ENCODE assay signal across 10 mouse cellular contexts in genomic region chr14:31392873-31393545, GRCm38 (mm10). TPM values are rescaled to one million over a fixed set of nuclear protein-coding genes. Genes with fewer than 3 reads are reported as not detected.
DNase-seq lines count a peak whose midpoint lies in the region; ATAC-seq lines count a peak whose summit lies in the region.
"Had no signal": no experiment of that assay in that cellular context is flagged by ENCODE, and none has a peak within 500 bp of the region (broad histone marks: within the 10 kb centered on the region; RNA-seq: fewer than 3 reads in every experiment).

No protein-coding gene starts in this region.

- intact Hi-C loops in left cerebral cortex, postnatal 25 days (cut with DNase I): no loop called here

- ATAC-seq in lung, embryonic 16.5 days (ENCODE audit: low read depth): no peak
- ATAC-seq in kidney, embryonic 15.5 days (replicated peaks; ENCODE audit: low FRiP score): no peak
- ATAC-seq: forebrain, embryonic 15.5 days had no signal

- H3K4me3 ChIP-seq in lung, embryonic 16.5 days (ENCODE audit: low read length): no peak overlapping the region
- H3K4me3 ChIP-seq in kidney, embryonic 15.5 days (replicated peaks): no peak overlapping the region
- H3K4me3 ChIP-seq: forebrain, embryonic 15.5 days had no signal

- H3K36me3 ChIP-seq in lung, embryonic 16.5 days (ENCODE audit: control insufficient read depth, insufficient read depth, low read length): no peaks in the 10 kb centered on the region
- peaks cover 5% of the 10 kb centered on the region; the same call in 1 of the 2 replicates for H3K36me3 ChIP-seq in kidney, embryonic 15.5 days
- H3K36me3 ChIP-seq: forebrain, embryonic 15.5 days had no signal

- H3K4me2 ChIP-seq in lung, embryonic 16.5 days (ENCODE audit: low read depth, low read length): no peak overlapping the region
- H3K4me2 ChIP-seq in kidney, embryonic 15.5 days: no peak overlapping the region
- H3K4me2 ChIP-seq: forebrain, embryonic 15.5 days had no signal

- DNase-seq in cerebellum, adult 11-12 months: peak; percentile 52
- DNase-seq in cerebellum, postnatal 4 days (ENCODE audit: low spot score in 2 of 2): no peak
- DNase-seq in lung, postnatal 36 days: no peak
- peak; percentile 63 to 85 for DNase-seq in left cerebral cortex, postnatal 25 days (ENCODE audit: low spot score in 2 of 2)
- DNase-seq in right cerebral cortex, postnatal 36 days (ENCODE audit: low spot score in 2 of 2): peak; percentile 76 to 77
- no peak for DNase-seq in adrenal gland, postnatal 25 days
- DNase-seq: thymus, postnatal 25 days had no signal

- WGBS in lung, embryonic 16.5 days: 64% methylated on average over 8 of the region's 8 CpGs
- 71% methylated on average over 8 of the region's 8 CpGs for WGBS in kidney, embryonic 15.5 days

- H3K27me3 ChIP-seq in lung, embryonic 16.5 days (ENCODE audit: control insufficient read depth, insufficient read depth, low read depth, low read length): no peaks in the 10 kb centered on the region
- no peaks in the 10 kb centered on the region for H3K27me3 ChIP-seq in kidney, embryonic 15.5 days
- H3K27me3 ChIP-seq: forebrain, embryonic 15.5 days had no signal

- H3K9me3 ChIP-seq in lung, embryonic 16.5 days (ENCODE audit: control insufficient read depth, low read length): peaks cover 2% of the 10 kb centered on the region; the same call in 1 of the 2 replicates
- H3K9me3 ChIP-seq in kidney, embryonic 15.5 days (replicated peaks): 0 out of 2 replicates have a peak, but pooled peaks cover 3% of the 10 kb centered on the region
- H3K9me3 ChIP-seq: forebrain, embryonic 15.5 days had no signal

- peaks cover 21% of the 10 kb centered on the region for H3K4me1 ChIP-seq in lung, embryonic 16.5 days (replicated peaks; ENCODE audit: control insufficient read depth, insufficient read depth, low read length)
- H3K4me1 ChIP-seq in kidney, embryonic 15.5 days: peaks cover 26% of the 10 kb centered on the region
- H3K4me1 ChIP-seq: forebrain, embryonic 15.5 days had no signal

- H3K27ac ChIP-seq in lung, embryonic 16.5 days (ENCODE audit: low read length): 0 out of 2 replicates have a peak overlapping the region, but pooled peaks have one; percentile 23
- no peak overlapping the region for H3K27ac ChIP-seq in kidney, embryonic 15.5 days
- H3K27ac ChIP-seq: forebrain, embryonic 15.5 days had no signal

- no peak overlapping the region for H3K9ac ChIP-seq in lung, embryonic 16.5 days (ENCODE audit: low read length)
- H3K9ac ChIP-seq in kidney, embryonic 15.5 days: no peak overlapping the region
- H3K9ac ChIP-seq: forebrain, embryonic 15.5 days had no signal

RNA-seq across cellular contexts. Expression of gene Sh3bp5, which starts 42.9 kb away (rescaled TPM):
- polyA plus RNA-seq in lung, embryonic 16.5 days (2015; fragmentation: Nextera tagmentation; extraction: Ambion mirVana): 26.1 and 27.3 TPM in 2 replicates
- 10 to 100 TPM; 56.7 to 65.8 TPM for total RNA-seq in left cerebral cortex, postnatal 25 days (2021)
- polyA plus RNA-seq in kidney, embryonic 15.5 days (2015; fragmentation: Nextera tagmentation; extraction: Ambion mirVana): 30.2 and 33.1 TPM in 2 replicates
- 112 and 134 TPM in 2 replicates for total RNA-seq in adrenal gland, postnatal 25 days (2021)

RNA-seq across cellular contexts. Expression of gene Capn7, which starts 56.6 kb away (rescaled TPM):
- polyA plus RNA-seq in lung, embryonic 16.5 days (2015; fragmentation: Nextera tagmentation; extraction: Ambion mirVana): 32.8 and 34.9 TPM in 2 replicates
- 10 to 100 TPM; 35.6 to 37.2 TPM for total RNA-seq in left cerebral cortex, postnatal 25 days (2021)
- 43.6 and 44.4 TPM in 2 replicates for polyA plus RNA-seq in kidney, embryonic 15.5 days (2015; fragmentation: Nextera tagmentation; extraction: Ambion mirVana)
- 51.2 and 51.7 TPM in 2 replicates for total RNA-seq in adrenal gland, postnatal 25 days (2021)

Comparison
In these comparisons a context has a peak if more than half of its experiments do, and no peak if none do; other contexts are left out.
1. DNase-seq: peak in cerebellum, adult 11-12 months (single experiment), left cerebral cortex, postnatal 25 days (2 of 2) and right cerebral cortex, postnatal 36 days (2 of 2); none in cerebellum, postnatal 4 days (0 of 2), lung, postnatal 36 days (single experiment) and adrenal gland, postnatal 25 days (single experiment).